Mouse (Mus musculus): ENCODE data around the gene Zfp454. TPM values are rescaled to one million over a fixed set of nuclear protein-coding genes. Genes with fewer than 3 reads are reported as not detected.
A peak's percentile ranks its signal among the peaks of the same experiment; 100 is the strongest.

The Zfp454 gene
- 12.3 and 14.7 TPM in 2 replicates for polyA plus RNA-seq (2016; fragmentation: Nextera tagmentation; extraction: Ambion mirVana)

GRCm38 (mm10) chr11:50887390-50888128, at the start of gene Zfp454:
TSS of gene Zfp454 (minus strand) at chr11:50887651.
- Histone ChIP-seq H3K27me3 (replicated peaks) (no peaks in the 10 kb centered on the region), H3K4me3 (peak within 1 kb of the TSS; percentile 46), H3K9me3 (peaks cover 2% of the 10 kb centered on the region; the same call in 1 of the 2 replicates), H3K4me2 (replicated peaks) (peak within 1 kb of the TSS; percentile 71), H3K27ac (no peak within 1 kb of the TSS), H3K9ac (peak within 1 kb of the TSS; percentile 66), H3K36me3 (peaks cover 31% of the 10 kb centered on the region), H3K4me1 (peaks cover 8% of the 10 kb centered on the region)
- peak; percentile 95 for ATAC-seq (ENCODE audit: low FRiP score, low read depth)
- WGBS: 7% methylated on average over 26 of the region's 26 CpGs

GRCm38 (mm10) chr11:50932040-50932439, 44.6 kb upstream of the Zfp454 start:
- Histone ChIP-seq H3K4me1 (0 out of 2 replicates have a peak, but pooled peaks cover 8% of the 10 kb centered on the region), H3K27me3 (replicated peaks) (no peaks in the 10 kb centered on the region), H3K27ac (no peak overlapping the region), H3K4me2 (replicated peaks) (peak overlapping the region; percentile 83), H3K4me3 (no peak overlapping the region), H3K9me3 (no peaks in the 10 kb centered on the region), H3K36me3 (no peaks in the 10 kb centered on the region), H3K9ac (no peak overlapping the region)
- peak; percentile 57 for ATAC-seq (ENCODE audit: low FRiP score, low read depth)
- WGBS: 69% methylated on average over 1 of the region's 1 CpGs

- no peaks in the 10 kb centered on the region for H3K36me3 ChIP-seq
- H3K4me3 ChIP-seq: peak within 1 kb of the TSS; percentile 52
- peak within 1 kb of the TSS; percentile 63 for H3K9ac ChIP-seq
- WGBS: under 1% methylated on average over 18 of the region's 18 CpGs
- H3K4me2 ChIP-seq (replicated peaks): peak within 1 kb of the TSS; percentile 83
- H3K27me3 ChIP-seq (replicated peaks): no peaks in the 10 kb centered on the region
- H3K9me3 ChIP-seq: no peaks in the 10 kb centered on the region
- peak; percentile 94 for ATAC-seq (ENCODE audit: low FRiP score, low read depth)
- no peak within 1 kb of the TSS for H3K27ac ChIP-seq
- 0 out of 2 replicates have a peak, but pooled peaks cover 8% of the 10 kb centered on the region for H3K4me1 ChIP-seq
Observed at GRCm38 (mm10) chr11:50931451-50931866, 44.0 kb upstream of the Zfp454 start, which contains the start of gene Zfp354b. TSS of gene Zfp354b (minus strand) at chr11:50931633.

- peak overlapping the region; percentile 63 for H3K9ac ChIP-seq
- H3K36me3 ChIP-seq: no peaks in the 10 kb centered on the region
- peak; percentile 75 for ATAC-seq (ENCODE audit: low FRiP score, low read depth)
- 4% methylated on average over 16 of the region's 16 CpGs for WGBS
- H3K27me3 ChIP-seq (replicated peaks): no peaks in the 10 kb centered on the region
- H3K4me3 ChIP-seq: peak overlapping the region; percentile 52
- peak overlapping the region; percentile 83 for H3K4me2 ChIP-seq (replicated peaks)
- 0 out of 2 replicates have a peak, but pooled peaks cover 8% of the 10 kb centered on the region for H3K4me1 ChIP-seq
- no peak overlapping the region for H3K27ac ChIP-seq
- H3K9me3 ChIP-seq: no peaks in the 10 kb centered on the region
Observed at GRCm38 (mm10) chr11:50931021-50931420, 43.6 kb upstream of the Zfp454 start.

GRCm38 (mm10) chr11:50930469-50931014, 43.1 kb upstream of the Zfp454 start:
- Histone ChIP-seq H3K27ac (no peak overlapping the region), H3K4me1 (0 out of 2 replicates have a peak, but pooled peaks cover 8% of the 10 kb centered on the region), H3K36me3 (no peaks in the 10 kb centered on the region), H3K4me3 (peak overlapping the region; percentile 52), H3K27me3 (replicated peaks) (no peaks in the 10 kb centered on the region), H3K4me2 (replicated peaks) (peak overlapping the region; percentile 83), H3K9ac (peak overlapping the region; percentile 63), H3K9me3 (no peaks in the 10 kb centered on the region)
- WGBS: 28% methylated on average over 14 of the region's 14 CpGs
- peak; percentile 10; the same call in 1 of the 2 replicates for ATAC-seq (ENCODE audit: low FRiP score, low read depth)

GRCm38 (mm10) chr11:50915671-50916320, 28.3 kb upstream of the Zfp454 start, which contains the start of gene Zfp2:
TSS of gene Zfp2 (minus strand) at chr11:50916165.
- Histone ChIP-seq H3K9me3 (peaks cover 24% of the 10 kb centered on the region), H3K9ac (peak within 1 kb of the TSS; percentile 81), H3K27me3 (replicated peaks) (no peaks in the 10 kb centered on the region), H3K4me2 (replicated peaks) (peak within 1 kb of the TSS; percentile 52), H3K4me1 (no peaks in the 10 kb centered on the region), H3K27ac (peak within 1 kb of the TSS; percentile 62; the same call in 1 of the 2 replicates), H3K4me3 (peak within 1 kb of the TSS; percentile 64), H3K36me3 (peaks cover 30% of the 10 kb centered on the region)
- under 1% methylated on average over 47 of the region's 47 CpGs for WGBS
- peak; percentile 98 for ATAC-seq (ENCODE audit: low FRiP score, low read depth)

- no peak for ATAC-seq (ENCODE audit: low FRiP score, low read depth)
- Histone ChIP-seq H3K36me3 (peaks cover 44% of the 10 kb centered on the region), H3K9ac (no peak overlapping the region), H3K27ac (no peak overlapping the region), H3K9me3 (peaks cover 34% of the 10 kb centered on the region), H3K4me1 (no peaks in the 10 kb centered on the region), H3K27me3 (replicated peaks) (no peaks in the 10 kb centered on the region), H3K4me3 (no peak overlapping the region), H3K4me2 (replicated peaks) (peak overlapping the region; percentile 52; the same call in 1 of the 2 replicates)
- 92% methylated on average over 3 of the region's 3 CpGs for WGBS
Observed at GRCm38 (mm10) chr11:50914461-50914860, 27.0 kb upstream of the Zfp454 start.

GRCm38 (mm10) chr11:50913301-50913700, 25.9 kb upstream of the Zfp454 start:
- H3K27me3 ChIP-seq (replicated peaks): no peaks in the 10 kb centered on the region
- no peak overlapping the region for H3K4me3 ChIP-seq
- 89% methylated on average over 1 of the region's 1 CpGs for WGBS
- H3K4me1 ChIP-seq: no peaks in the 10 kb centered on the region
- peaks cover 55% of the 10 kb centered on the region for H3K36me3 ChIP-seq
- no peak overlapping the region for H3K9ac ChIP-seq
- no peak overlapping the region for H3K27ac ChIP-seq
- H3K4me2 ChIP-seq (replicated peaks): no peak overlapping the region
- H3K9me3 ChIP-seq: peaks cover 41% of the 10 kb centered on the region
- no peak for ATAC-seq (ENCODE audit: low FRiP score, low read depth)

GRCm38 (mm10) chr11:50908136-50908535, 20.7 kb upstream of the Zfp454 start:
- Histone ChIP-seq H3K27ac (no peak overlapping the region), H3K4me2 (replicated peaks) (no peak overlapping the region), H3K4me1 (no peaks in the 10 kb centered on the region), H3K9ac (no peak overlapping the region), H3K4me3 (no peak overlapping the region), H3K9me3 (peaks cover 73% of the 10 kb centered on the region), H3K27me3 (replicated peaks) (no peaks in the 10 kb centered on the region), H3K36me3 (peaks cover 96% of the 10 kb centered on the region)
- no peak for ATAC-seq (ENCODE audit: low FRiP score, low read depth)
- 96% methylated on average over 5 of the region's 5 CpGs for WGBS

GRCm38 (mm10) chr11:50897359-50897758, 9.9 kb upstream of the Zfp454 start:
- H3K9ac ChIP-seq: no peak overlapping the region

GRCm38 (mm10) chr11:50892441-50892840, 5.0 kb upstream of the Zfp454 start:
- no peak for ATAC-seq (ENCODE audit: low FRiP score, low read depth)
- Histone ChIP-seq H3K4me2 (replicated peaks) (no peak overlapping the region), H3K27me3 (replicated peaks) (no peaks in the 10 kb centered on the region), H3K4me1 (no peaks in the 10 kb centered on the region), H3K9ac (no peak overlapping the region), H3K9me3 (peaks cover 28% of the 10 kb centered on the region), H3K27ac (no peak overlapping the region), H3K4me3 (no peak overlapping the region), H3K36me3 (no peaks in the 10 kb centered on the region)
- 45% methylated on average over 2 of the region's 2 CpGs for WGBS

More at GRCm38 (mm10) chr11:50897359-50897758, 9.9 kb upstream of the Zfp454 start:
- H3K4me2 ChIP-seq (replicated peaks): no peak overlapping the region
- H3K4me1 ChIP-seq: no peaks in the 10 kb centered on the region
- 76% methylated on average over 1 of the region's 1 CpGs for WGBS
- no peak overlapping the region for H3K27ac ChIP-seq
- H3K36me3 ChIP-seq: peaks cover 36% of the 10 kb centered on the region
- H3K27me3 ChIP-seq (replicated peaks): no peaks in the 10 kb centered on the region
- H3K9me3 ChIP-seq: peaks cover 66% of the 10 kb centered on the region
- ATAC-seq (ENCODE audit: low FRiP score, low read depth): no peak
- no peak overlapping the region for H3K4me3 ChIP-seq

- ATAC-seq (ENCODE audit: low FRiP score, low read depth): peak; percentile 22; the same call in 1 of the 2 replicates
- Histone ChIP-seq H3K27me3 (replicated peaks) (no peaks in the 10 kb centered on the region), H3K9ac (peak overlapping the region; percentile 66), H3K4me2 (replicated peaks) (peak overlapping the region; percentile 71), H3K9me3 (no peaks in the 10 kb centered on the region), H3K4me3 (peak overlapping the region; percentile 46), H3K36me3 (peaks cover 37% of the 10 kb centered on the region), H3K4me1 (peaks cover 8% of the 10 kb centered on the region), H3K27ac (no peak overlapping the region)
- 28% methylated on average over 10 of the region's 10 CpGs for WGBS
Observed at GRCm38 (mm10) chr11:50886933-50887293, 538 bp downstream of the Zfp454 start.
